Mouse (Mus musculus): ENCODE results near the gene Rp2. TPM values are rescaled to one million over a fixed set of nuclear protein-coding genes. Genes with fewer than 3 reads are reported as not detected.

Rp2 gene
- polyA plus RNA-seq, 1 experiment from 2014 or later, result 24.2 TPM

Other genes with a start within 250 kb of the Rp2 start
- gene Slc9a7, start 72.7 kb upstream of the Rp2 start, polyA plus RNA-seq (2016; fragmentation: Nextera tagmentation; extraction: Ambion mirVana), result 2.2 and 3.1 TPM in 2 replicates
- gene Jade3, start 61.2 kb downstream of the Rp2 start, polyA plus RNA-seq (2016; fragmentation: Nextera tagmentation; extraction: Ambion mirVana), result 9.5 and 10.1 TPM in 2 replicates
- gene Rgn, start 185.3 kb downstream of the Rp2 start, polyA plus RNA-seq (2016; fragmentation: Nextera tagmentation; extraction: Ambion mirVana), result 0.14 and 0.65 TPM in 2 replicates